Mouse (Mus musculus) liver, adult 2 months (tissue): Measurements from ENCODE around the gene Kcnj8.

Source experiments
- CTCF ChIP-seq: fragments of 200-500 bp; IDR thresholded peaks from 2 replicates; pipeline ENCODE4 v1.5.1; 2011; ENCODE audit warnings: low read depth, low read length, control low read depth
- POLR2A ChIP-seq: fragments of 200-500 bp; IDR thresholded peaks from 2 replicates; pipeline ENCODE4 v1.6.1; 2011; ENCODE audit warnings: low read length, control low read depth; ENCODE audit not compliant: insufficient read depth; ENCODE audit errors: extremely low read depth

GRCm38 (mm10) chr6:142577801-142578200 is 6.4 kb upstream of the Kcnj8 start:
- TF ChIP-seq CTCF (no peak), POLR2A (no peak)
